Mouse (Mus musculus): ENCODE measurements around the gene Lgr4. TPM values are rescaled to one million over a fixed set of nuclear protein-coding genes. Genes with fewer than 3 reads are reported as not detected.

Gene Lgr4
- polyA plus RNA-seq, 1 experiment from 2014 or later = 10.7 TPM

GRCm38 (mm10) chr2:109955060-109955459, 37.6 kb downstream of the Lgr4 start:
- H3K9ac ChIP-seq = no peak overlapping the region
- H3K9me3 ChIP-seq = no peaks in the 10 kb centered on the region
- no peaks in the 10 kb centered on the region for H3K36me3 ChIP-seq
- ATAC-seq (ENCODE audit: low read depth) = no peak
- no peak overlapping the region for H3K27ac ChIP-seq (replicated peaks)
- H3K4me1 ChIP-seq (replicated peaks) = peaks cover 61% of the 10 kb centered on the region
- H3K27me3 ChIP-seq = no peaks in the 10 kb centered on the region
- WGBS = 60% methylated on average over 5 of the region's 5 CpGs
- no peak overlapping the region for H3K4me2 ChIP-seq
- no peak overlapping the region for H3K4me3 ChIP-seq

- no peak for ATAC-seq (ENCODE audit: low read depth)
- H3K27ac ChIP-seq (replicated peaks) = no peak overlapping the region
- no peak overlapping the region for H3K4me3 ChIP-seq
- H3K4me2 ChIP-seq = no peak overlapping the region
- no peaks in the 10 kb centered on the region for H3K9me3 ChIP-seq
- H3K4me1 ChIP-seq (replicated peaks) = peaks cover 64% of the 10 kb centered on the region
- no peaks in the 10 kb centered on the region for H3K27me3 ChIP-seq
- WGBS = 82% methylated on average over 5 of the region's 5 CpGs
- no peaks in the 10 kb centered on the region for H3K36me3 ChIP-seq
- no peak overlapping the region for H3K9ac ChIP-seq
These were observed 38.5 kb downstream of the Lgr4 start for GRCm38 (mm10) chr2:109955910-109956309.

- Histone ChIP-seq H3K9me3 (no peaks in the 10 kb centered on the region), H3K4me1 (replicated peaks) (peaks cover 66% of the 10 kb centered on the region), H3K36me3 (no peaks in the 10 kb centered on the region), H3K27ac (replicated peaks) (no peak overlapping the region), H3K27me3 (no peaks in the 10 kb centered on the region), H3K4me2 (no peak overlapping the region), H3K9ac (no peak overlapping the region), H3K4me3 (no peak overlapping the region)
- WGBS = 88% methylated on average over 4 of the region's 4 CpGs
- no peak for ATAC-seq (ENCODE audit: low read depth)
These were observed 39.3 kb downstream of the Lgr4 start for GRCm38 (mm10) chr2:109956785-109957184.

GRCm38 (mm10) chr2:109958692-109959406, 41.4 kb downstream of the Lgr4 start:
- no peak for ATAC-seq (ENCODE audit: low read depth)
- Histone ChIP-seq H3K9me3 (no peaks in the 10 kb centered on the region), H3K4me2 (peak overlapping the region; percentile 35), H3K4me3 (no peak overlapping the region), H3K27ac (replicated peaks) (peak overlapping the region; percentile 67; the same call in 1 of the 2 replicates), H3K9ac (no peak overlapping the region), H3K4me1 (replicated peaks) (peaks cover 49% of the 10 kb centered on the region), H3K27me3 (no peaks in the 10 kb centered on the region), H3K36me3 (no peaks in the 10 kb centered on the region)
- WGBS = 62% methylated on average over 4 of the region's 4 CpGs

GRCm38 (mm10) chr2:109959407-109960075, 42.1 kb downstream of the Lgr4 start:
- 11% methylated on average over 11 of the region's 11 CpGs for WGBS
- H3K4me1 ChIP-seq (replicated peaks) = peaks cover 42% of the 10 kb centered on the region
- H3K4me2 ChIP-seq = peak overlapping the region; percentile 35
- H3K9ac ChIP-seq = no peak overlapping the region
- no peaks in the 10 kb centered on the region for H3K36me3 ChIP-seq
- H3K27ac ChIP-seq (replicated peaks) = peak overlapping the region; percentile 67
- peak; percentile 89 for ATAC-seq (ENCODE audit: low read depth)
- no peak overlapping the region for H3K4me3 ChIP-seq
- H3K27me3 ChIP-seq = no peaks in the 10 kb centered on the region
- H3K9me3 ChIP-seq = no peaks in the 10 kb centered on the region

GRCm38 (mm10) chr2:109960246-109960645, 42.8 kb downstream of the Lgr4 start:
- Histone ChIP-seq H3K36me3 (no peaks in the 10 kb centered on the region), H3K4me3 (no peak overlapping the region), H3K9ac (no peak overlapping the region), H3K27me3 (no peaks in the 10 kb centered on the region), H3K27ac (replicated peaks) (peak overlapping the region; percentile 67), H3K9me3 (no peaks in the 10 kb centered on the region), H3K4me2 (peak overlapping the region; percentile 35; the same call in 1 of the 2 replicates), H3K4me1 (replicated peaks) (peaks cover 35% of the 10 kb centered on the region)
- 23% methylated on average over 3 of the region's 3 CpGs for WGBS
- ATAC-seq (ENCODE audit: low read depth) = peak; percentile 77

GRCm38 (mm10) chr2:109961174-109961573, 43.7 kb downstream of the Lgr4 start:
- WGBS = 56% methylated on average over 4 of the region's 4 CpGs
- peak overlapping the region; percentile 67 for H3K27ac ChIP-seq (replicated peaks)
- no peak overlapping the region for H3K4me2 ChIP-seq
- ATAC-seq (ENCODE audit: low read depth) = no peak
- H3K36me3 ChIP-seq = no peaks in the 10 kb centered on the region
- H3K4me1 ChIP-seq (replicated peaks) = peaks cover 33% of the 10 kb centered on the region
- H3K27me3 ChIP-seq = no peaks in the 10 kb centered on the region
- no peaks in the 10 kb centered on the region for H3K9me3 ChIP-seq
- H3K9ac ChIP-seq = no peak overlapping the region
- H3K4me3 ChIP-seq = no peak overlapping the region

GRCm38 (mm10) chr2:109963591-109964258, 46.3 kb downstream of the Lgr4 start:
- Histone ChIP-seq H3K36me3 (no peaks in the 10 kb centered on the region), H3K27me3 (no peaks in the 10 kb centered on the region), H3K4me3 (no peak overlapping the region), H3K27ac (replicated peaks) (no peak overlapping the region), H3K4me2 (no peak overlapping the region), H3K9me3 (no peaks in the 10 kb centered on the region), H3K4me1 (replicated peaks) (peaks cover 32% of the 10 kb centered on the region), H3K9ac (no peak overlapping the region)
- 80% methylated on average over 5 of the region's 5 CpGs for WGBS
- ATAC-seq (ENCODE audit: low read depth) = no peak

- H3K36me3 ChIP-seq = no peaks in the 10 kb centered on the region
- H3K4me1 ChIP-seq (replicated peaks) = peaks cover 26% of the 10 kb centered on the region
- H3K4me3 ChIP-seq = no peak overlapping the region
- H3K27me3 ChIP-seq = no peaks in the 10 kb centered on the region
- H3K9ac ChIP-seq = no peak overlapping the region
- H3K9me3 ChIP-seq = no peaks in the 10 kb centered on the region
- 72% methylated on average over 9 of the region's 9 CpGs for WGBS
- H3K27ac ChIP-seq (replicated peaks) = no peak overlapping the region
- ATAC-seq (ENCODE audit: low read depth) = no peak
- H3K4me2 ChIP-seq = no peak overlapping the region
These were observed 48.4 kb downstream of the Lgr4 start for GRCm38 (mm10) chr2:109965753-109966420.

- H3K4me3 ChIP-seq = no peak overlapping the region
- H3K9ac ChIP-seq = no peak overlapping the region
- no peak overlapping the region for H3K4me2 ChIP-seq
- H3K4me1 ChIP-seq (replicated peaks) = peaks cover 21% of the 10 kb centered on the region
- no peak for ATAC-seq (ENCODE audit: low read depth)
- 93% methylated on average over 4 of the region's 4 CpGs for WGBS
- no peak overlapping the region for H3K27ac ChIP-seq (replicated peaks)
- no peaks in the 10 kb centered on the region for H3K27me3 ChIP-seq
- H3K36me3 ChIP-seq = no peaks in the 10 kb centered on the region
- H3K9me3 ChIP-seq = no peaks in the 10 kb centered on the region
These were observed 49.4 kb downstream of the Lgr4 start for GRCm38 (mm10) chr2:109966863-109967262.

GRCm38 (mm10) chr2:109969381-109969780, 51.9 kb downstream of the Lgr4 start:
- no peak overlapping the region for H3K9ac ChIP-seq
- ATAC-seq (ENCODE audit: low read depth) = no peak
- H3K36me3 ChIP-seq = no peaks in the 10 kb centered on the region
- H3K27ac ChIP-seq (replicated peaks) = no peak overlapping the region
- no peaks in the 10 kb centered on the region for H3K27me3 ChIP-seq
- 79% methylated on average over 3 of the region's 3 CpGs for WGBS
- no peak overlapping the region for H3K4me2 ChIP-seq
- peaks cover 18% of the 10 kb centered on the region for H3K4me1 ChIP-seq (replicated peaks)
- no peaks in the 10 kb centered on the region for H3K9me3 ChIP-seq
- no peak overlapping the region for H3K4me3 ChIP-seq
